Mouse (Mus musculus): ENCODE measurements around the gene Rrp8.

DNA sequence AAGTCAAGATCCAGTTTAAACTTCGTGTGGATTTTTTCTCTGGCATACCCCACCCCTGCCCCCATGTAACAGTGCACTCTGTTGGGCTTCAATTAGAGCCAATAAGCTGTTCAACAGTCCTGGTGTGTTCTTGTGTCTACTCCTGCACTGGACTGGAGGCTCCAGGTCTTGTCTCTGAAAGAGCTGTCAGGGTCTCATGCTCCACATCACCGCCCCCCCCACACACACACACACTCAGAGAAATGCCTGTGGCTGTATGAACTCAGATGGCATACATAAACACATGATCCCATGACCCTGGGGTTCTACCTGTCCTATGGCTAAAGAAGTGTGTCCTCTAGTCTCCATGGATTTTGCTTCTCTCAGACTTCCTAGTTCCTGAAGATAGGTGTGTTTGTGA, 38.8 kb upstream of the Rrp8 start:
- TF ChIP-seq POLR2A (IDR thresholded peaks at IDR 0.05; ENCODE audit: insufficient read depth, low read length) (no peak), CTCF (IDR thresholded peaks at IDR 0.05; ENCODE audit: low read depth, low read length) (no peak), EP300 (IDR thresholded peaks at IDR 0.05; ENCODE audit: insufficient read depth, low read depth, low read length) (no peak)

Measured in ES-Bruce4 (cell line).